Mouse (Mus musculus): Measurements from ENCODE around the gene Tenm4.
A peak's percentile ranks its signal among the peaks of the same experiment; 100 is the strongest.
"Not testable (repeated sequence)": the region's sequence is repeated elsewhere in the genome, so short reads cannot be mapped to it uniquely, and the experiment has no call there.

The Tenm4 gene

GRCm38 (mm10) chr7:96575202-96575650, 404.2 kb downstream of the Tenm4 start:
- peak; percentile 89 for DNase-seq (ENCODE audit: low read depth)

GRCm38 (mm10) chr7:96582752-96583151, 411.7 kb downstream of the Tenm4 start:
- DNase-seq (ENCODE audit: low read depth) = no peak

DNA sequence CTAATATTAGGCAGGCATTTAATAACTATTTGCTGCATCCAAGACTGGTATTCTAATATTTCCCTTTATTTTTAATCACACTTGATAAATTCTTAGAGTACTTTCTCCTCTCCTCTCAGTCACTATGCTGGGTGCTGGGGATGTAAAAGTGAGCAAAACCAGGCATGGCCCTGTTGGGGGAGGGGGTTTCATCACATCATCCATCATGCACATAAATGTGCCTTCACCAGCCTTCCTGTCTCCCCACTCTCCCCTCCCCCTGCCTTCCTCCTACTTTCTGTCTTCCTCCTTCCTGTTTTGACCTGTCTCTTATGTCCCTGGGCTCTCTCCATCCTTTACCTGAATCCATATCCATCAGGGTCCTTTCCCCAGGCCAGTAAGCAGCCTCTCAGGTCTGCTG, 416.4 kb downstream of the Tenm4 start:
- DNase-seq (ENCODE audit: low read depth) = no peak

- no peak for DNase-seq (ENCODE audit: low read depth)
Observed at GRCm38 (mm10) chr7:96588567-96588966, 417.5 kb downstream of the Tenm4 start.

- no peak for DNase-seq (ENCODE audit: low read depth)
Observed at GRCm38 (mm10) chr7:96595535-96596295, 424.7 kb downstream of the Tenm4 start.

DNA sequence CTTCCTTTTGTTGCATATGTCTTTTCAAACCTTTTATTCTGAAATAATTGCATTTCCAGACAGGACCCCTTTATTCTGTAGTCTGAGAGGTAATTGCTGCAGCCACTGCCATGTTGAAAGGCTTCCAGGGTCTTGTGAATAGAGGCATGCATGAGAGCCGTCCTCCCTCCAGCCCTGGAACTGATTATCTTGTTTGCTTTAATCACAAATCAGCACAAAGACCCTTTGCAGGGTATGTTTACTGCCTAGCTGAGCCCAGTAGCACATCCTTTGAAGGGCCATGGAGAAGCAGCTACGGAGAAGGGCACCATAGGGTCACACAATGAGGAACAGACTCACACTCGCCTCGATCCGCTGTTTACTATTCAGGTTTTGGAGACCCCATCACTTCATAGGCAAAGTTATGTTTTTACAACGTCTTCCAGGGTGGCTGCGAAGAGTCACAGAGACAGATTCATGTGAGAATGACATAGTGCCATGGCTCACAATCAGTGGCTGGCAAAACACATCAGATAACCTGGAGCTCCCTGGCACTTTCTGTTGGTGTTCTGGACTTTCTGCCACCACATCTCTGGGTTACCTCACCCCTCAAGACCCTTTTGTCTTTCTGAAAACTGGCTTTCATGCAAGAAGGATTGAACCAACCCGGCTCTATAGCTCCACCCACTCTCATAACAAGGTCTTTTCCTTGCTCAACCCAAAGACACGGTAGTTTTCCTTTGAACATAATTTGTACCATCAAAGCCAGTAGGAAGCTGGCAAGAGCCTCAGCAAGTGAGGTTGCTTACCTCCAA, 425.6 kb downstream of the Tenm4 start:
- no peak for DNase-seq (ENCODE audit: low read depth)

- DNase-seq (ENCODE audit: low read depth) = no peak
Observed at GRCm38 (mm10) chr7:96597871-96598270, 426.8 kb downstream of the Tenm4 start.

DNA sequence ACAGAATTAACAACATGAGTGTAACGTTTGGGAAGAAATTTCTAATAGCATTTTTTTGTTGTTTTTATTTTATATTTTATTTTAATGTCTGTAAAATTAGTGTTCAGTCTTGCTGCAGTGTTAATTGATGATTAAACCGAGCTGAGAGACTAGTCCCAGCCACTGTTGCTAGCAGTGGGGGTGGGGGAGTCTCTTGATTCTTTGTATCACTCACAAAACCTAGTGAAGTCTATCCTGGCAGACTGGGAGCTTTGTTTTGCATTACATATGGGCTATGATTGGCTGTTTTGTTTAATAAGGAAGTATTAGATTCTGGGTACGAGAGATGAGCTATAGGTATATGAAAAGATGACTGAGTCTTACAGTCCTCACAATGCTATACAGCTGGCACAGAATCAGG, 428.0 kb downstream of the Tenm4 start:
- no peak for DNase-seq (ENCODE audit: low read depth)

- no peak for DNase-seq (ENCODE audit: low read depth)
Observed at GRCm38 (mm10) chr7:96600381-96600941, 429.4 kb downstream of the Tenm4 start.

DNA sequence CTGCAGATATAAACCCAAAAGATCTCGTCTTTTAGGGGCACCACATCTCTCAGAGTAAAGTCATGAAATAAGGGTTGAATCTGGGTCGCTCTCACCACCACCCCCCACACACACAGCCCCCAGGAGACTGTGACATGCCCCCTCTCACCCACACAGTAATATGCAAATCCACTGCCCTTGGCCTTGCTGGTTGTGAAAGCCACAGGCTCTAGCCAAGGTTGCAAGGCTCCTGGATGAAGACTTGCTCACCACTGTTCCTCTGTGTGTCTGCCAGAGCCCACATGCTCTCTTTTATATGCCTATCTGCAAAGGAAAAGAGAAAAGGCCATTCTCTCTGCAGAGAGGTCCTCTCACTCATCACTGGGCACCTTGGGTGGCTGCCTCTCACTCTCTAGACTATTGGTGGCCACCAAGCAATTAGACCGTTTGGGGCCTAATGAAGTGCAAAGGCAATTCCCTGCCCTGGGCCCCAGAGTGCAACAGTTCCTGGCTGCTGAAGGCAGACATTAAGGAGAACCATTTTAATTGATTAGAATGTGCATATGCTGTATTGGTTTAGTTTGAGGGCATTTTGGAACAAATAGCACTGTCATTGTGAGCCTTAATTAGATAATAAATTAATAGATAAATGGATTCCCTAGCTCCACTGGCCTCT, 433.2 kb downstream of the Tenm4 start:
- no peak for DNase-seq (ENCODE audit: low read depth)

- DNase-seq (ENCODE audit: low read depth) = no peak
Observed at GRCm38 (mm10) chr7:96605316-96605715, 434.3 kb downstream of the Tenm4 start.

DNA sequence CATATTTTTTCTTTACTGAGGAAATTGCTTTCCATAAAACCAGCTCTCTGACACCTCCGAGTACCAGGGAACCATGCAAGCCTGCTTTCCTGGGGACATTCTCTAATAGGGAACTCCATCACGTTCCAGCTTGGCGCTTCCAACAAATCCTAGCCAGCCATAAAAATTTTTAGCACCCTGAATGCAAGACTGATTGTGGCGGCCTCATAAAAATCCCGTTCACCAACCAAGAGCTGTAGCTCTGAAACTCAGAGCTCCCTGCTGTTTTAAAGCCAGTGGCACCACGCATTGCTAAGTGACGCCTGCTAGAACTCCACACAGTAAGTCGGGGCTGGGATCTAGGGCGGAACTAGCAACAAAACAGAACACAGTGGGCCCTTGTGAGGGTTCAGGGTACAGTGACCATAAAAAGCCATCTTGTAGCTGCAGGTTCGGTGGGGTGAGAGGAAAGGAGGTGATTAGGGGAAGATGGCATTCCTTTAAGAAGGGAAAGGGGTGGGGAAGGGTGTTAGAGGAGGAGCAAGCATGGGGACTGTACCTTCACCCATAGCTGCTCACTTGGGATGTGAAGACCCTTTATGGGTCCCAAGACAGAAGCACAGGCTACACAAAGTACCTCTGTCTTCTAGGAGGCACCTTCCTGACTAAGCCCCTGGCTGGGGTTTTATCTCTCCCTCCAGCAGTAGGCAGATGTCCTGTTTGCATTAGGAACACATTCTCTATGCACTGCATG, 439.0 kb downstream of the Tenm4 start:
- no peak for DNase-seq (ENCODE audit: low read depth)

- no peak for DNase-seq (ENCODE audit: low read depth)
Observed at GRCm38 (mm10) chr7:96617371-96617770, 446.3 kb downstream of the Tenm4 start.

DNA sequence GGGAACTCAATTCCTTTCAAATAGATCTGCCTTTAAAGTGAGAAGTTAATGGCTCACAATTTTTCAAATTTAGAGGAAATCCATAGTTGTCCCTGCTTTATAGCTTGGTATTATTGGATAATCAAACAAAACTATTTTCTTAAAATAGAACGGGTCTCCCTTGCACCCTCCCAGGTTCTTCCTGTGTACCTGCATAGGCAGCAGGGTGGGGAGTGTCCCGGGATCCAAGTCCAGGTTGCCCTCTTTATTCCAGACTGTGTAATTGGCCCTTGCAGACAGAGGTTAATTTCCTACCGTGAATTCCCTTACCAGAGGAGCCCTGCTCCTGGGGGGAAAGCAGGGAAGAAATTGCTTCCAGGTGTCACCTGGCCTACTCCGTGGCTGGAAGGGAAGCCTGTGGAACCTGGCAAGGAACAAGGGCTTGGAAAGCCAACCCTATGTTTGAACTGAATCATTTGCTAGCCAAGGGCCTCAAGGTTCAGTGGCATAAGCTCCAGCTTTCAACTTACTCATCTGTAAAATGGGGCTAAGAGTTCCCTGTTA, 449.0 kb downstream of the Tenm4 start:
- DNase-seq (ENCODE audit: low read depth) = no peak

- DNase-seq (ENCODE audit: low read depth) = no peak
Observed at GRCm38 (mm10) chr7:96626338-96626737, 455.3 kb downstream of the Tenm4 start.

DNA sequence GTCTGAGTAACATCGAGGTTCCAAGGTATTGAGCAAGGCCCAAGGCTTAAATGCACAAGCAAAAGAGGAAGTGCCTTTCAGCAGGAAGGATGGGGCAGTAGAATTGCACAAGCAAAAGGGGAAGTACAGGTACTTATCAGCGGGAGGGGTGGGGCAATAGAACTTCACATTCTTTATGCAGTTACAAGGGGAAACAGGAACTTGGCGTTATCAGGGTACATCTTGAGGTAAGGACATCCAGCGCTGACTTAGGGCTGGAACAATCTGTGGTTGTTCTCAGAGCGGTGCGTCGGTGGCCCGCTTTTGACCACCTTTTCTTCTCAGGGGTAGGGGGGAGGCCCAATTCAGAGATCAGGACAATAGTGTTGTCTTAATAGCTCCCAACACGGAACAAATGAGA, 459.5 kb downstream of the Tenm4 start:
- DNase-seq (ENCODE audit: low read depth) = not testable (repeated sequence)

- DNase-seq (ENCODE audit: low read depth) = no peak
Observed at GRCm38 (mm10) chr7:96633008-96633407, 462.0 kb downstream of the Tenm4 start.

- no peak for DNase-seq (ENCODE audit: low read depth)
Observed at GRCm38 (mm10) chr7:96635830-96636440, 464.9 kb downstream of the Tenm4 start.

- DNase-seq (ENCODE audit: low read depth) = no peak
Observed at GRCm38 (mm10) chr7:96643461-96644204, 472.6 kb downstream of the Tenm4 start.

DNA sequence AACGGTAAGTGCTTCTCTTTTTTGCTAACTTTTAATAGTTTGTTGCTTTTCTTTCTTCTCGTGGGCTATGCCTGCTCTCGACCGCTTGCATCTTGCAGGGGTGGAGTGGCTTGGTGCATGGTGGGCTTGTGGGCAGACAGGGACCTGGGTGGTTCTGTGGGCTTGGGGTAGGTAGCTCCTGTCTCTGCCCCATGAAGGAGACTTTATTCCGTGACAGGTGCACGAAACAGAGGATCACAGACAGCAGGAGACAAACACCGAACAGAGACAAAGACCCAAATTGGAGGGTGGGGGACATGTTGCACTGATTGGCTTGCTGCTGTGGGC, 473.1 kb downstream of the Tenm4 start:
- DNase-seq (ENCODE audit: low read depth) = no peak
